Mouse (Mus musculus): ENCODE data around the gene Smg7.

DNA sequence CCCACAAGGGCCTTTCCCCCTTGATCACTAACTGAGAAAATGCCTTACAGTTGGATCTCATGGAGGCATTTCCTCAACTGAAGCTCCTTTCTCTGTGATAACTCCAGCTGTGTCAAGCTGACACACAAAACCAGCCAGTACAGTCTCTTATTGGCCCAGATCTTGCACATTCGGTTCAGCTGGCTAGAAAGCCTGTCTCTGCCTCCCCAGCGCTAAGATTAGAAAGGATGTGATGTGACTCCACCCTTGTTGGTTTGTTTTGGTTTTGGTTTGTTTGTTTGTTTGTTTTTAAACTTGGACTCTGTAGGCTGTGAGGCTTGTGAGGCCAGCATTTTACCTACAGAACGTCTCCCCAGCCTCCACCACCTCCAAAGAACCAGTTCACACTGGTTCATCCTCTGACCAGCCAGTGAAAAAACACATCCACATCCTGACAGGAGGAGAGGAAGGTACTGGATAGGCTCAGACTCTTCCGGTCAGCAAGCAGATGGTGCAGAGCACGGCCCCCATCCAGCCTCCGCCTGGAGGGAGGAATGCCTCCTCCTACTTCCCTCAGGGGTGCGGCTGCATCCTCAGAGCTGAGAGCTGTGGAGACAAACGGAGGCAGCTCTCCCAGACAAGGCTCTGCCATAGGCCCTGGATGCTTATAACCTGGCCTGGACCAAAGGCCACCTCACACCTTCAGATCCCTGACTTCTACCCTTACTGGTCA is 92.7 kb downstream of the Smg7 start:
- TF ChIP-seq CTCF (IDR thresholded peaks at IDR 0.05; ENCODE audit: borderline replicate concordance, insufficient read depth, low read length), result no peak
- TF ChIP-seq POLR2A (IDR thresholded peaks at IDR 0.05; ENCODE audit: low read depth, low read length), result no peak

Measured in embryonic fibroblast, embryonic 13.5 days (primary cell).